Mouse (Mus musculus): ENCODE measurements around the gene AW011738.

DNA sequence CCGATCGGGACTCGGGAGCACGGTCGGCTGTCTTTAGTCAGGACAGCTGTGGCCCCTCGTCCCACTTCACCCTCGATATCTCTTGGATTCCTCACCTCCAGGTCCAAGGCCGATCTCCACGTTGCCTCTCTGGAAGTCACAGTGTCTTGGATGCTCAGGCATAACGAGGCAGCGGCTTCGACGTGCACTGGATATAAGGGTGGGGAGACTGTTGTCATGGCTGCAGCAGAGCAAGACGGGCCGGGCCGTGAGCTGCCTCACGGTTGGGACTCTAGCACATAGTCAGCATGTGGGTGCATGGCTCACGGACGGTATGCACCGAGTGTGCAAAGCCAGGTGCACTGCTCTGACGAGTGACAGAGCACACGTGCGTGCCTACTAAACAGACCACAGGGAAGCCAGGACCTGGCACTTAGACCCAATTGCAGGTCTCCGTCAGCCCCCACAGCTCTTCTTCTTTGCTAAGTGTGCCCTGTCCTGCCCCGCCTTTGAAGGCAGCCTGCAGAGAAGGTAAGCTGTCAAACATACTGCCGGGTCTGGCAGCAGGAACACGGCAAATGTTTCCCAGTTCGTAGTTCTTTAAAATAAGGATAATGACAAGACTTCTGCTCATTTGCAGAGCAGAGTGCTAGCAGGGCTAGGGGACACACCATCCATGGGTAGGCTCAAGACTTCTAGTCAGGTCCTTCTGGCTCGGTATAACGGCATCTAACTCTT lies 51.4 kb downstream of the AW011738 start:
- TF ChIP-seq POLR2AphosphoS5 (IDR thresholded peaks at IDR 0.05; ENCODE audit: insufficient replicate concordance, low read depth, low read length) = no peak
- TF ChIP-seq CTCF (IDR thresholded peaks at IDR 0.05; ENCODE audit: low read depth, low read length) = no peak
